Mouse (Mus musculus): ENCODE measurements around the gene C1qtnf7. TPM values are rescaled to one million over a fixed set of nuclear protein-coding genes. Genes with fewer than 3 reads are reported as not detected.

The C1qtnf7 gene
- polyA plus RNA-seq, 1 experiment from 2014 or later = not detected

DNA sequence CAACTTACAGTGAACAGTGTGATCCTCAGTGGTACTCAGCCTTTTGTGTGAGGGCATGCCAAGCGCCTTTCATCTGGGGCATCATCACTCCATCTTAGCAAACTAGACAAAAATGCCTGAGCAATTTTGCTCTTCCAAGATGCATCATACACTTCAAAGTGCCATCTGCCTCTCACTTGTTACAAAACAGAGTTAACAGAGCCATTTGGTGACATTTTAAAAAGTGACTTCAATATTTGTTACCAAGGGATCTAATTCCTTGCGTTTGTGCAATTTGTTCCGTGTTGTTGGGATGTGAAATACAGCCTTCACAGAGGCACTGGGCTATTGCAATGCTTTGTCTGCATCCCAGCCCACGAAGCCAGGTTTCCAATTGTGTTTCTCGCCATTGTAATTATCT, 42.1 kb downstream of the C1qtnf7 start:
- Histone ChIP-seq H3K36me3 (ENCODE audit: inconsistent target) (no peaks in the 10 kb centered on the region), H3K4me3 (ENCODE audit: inconsistent target) (no peak overlapping the region), H3K79me2 (ENCODE audit: inconsistent target) (no peaks in the 10 kb centered on the region), H3K27ac (no peak overlapping the region)
- WGBS (ENCODE audit: missing documents) = 97% methylated on average over 5 of the region's 5 CpGs

DNA sequence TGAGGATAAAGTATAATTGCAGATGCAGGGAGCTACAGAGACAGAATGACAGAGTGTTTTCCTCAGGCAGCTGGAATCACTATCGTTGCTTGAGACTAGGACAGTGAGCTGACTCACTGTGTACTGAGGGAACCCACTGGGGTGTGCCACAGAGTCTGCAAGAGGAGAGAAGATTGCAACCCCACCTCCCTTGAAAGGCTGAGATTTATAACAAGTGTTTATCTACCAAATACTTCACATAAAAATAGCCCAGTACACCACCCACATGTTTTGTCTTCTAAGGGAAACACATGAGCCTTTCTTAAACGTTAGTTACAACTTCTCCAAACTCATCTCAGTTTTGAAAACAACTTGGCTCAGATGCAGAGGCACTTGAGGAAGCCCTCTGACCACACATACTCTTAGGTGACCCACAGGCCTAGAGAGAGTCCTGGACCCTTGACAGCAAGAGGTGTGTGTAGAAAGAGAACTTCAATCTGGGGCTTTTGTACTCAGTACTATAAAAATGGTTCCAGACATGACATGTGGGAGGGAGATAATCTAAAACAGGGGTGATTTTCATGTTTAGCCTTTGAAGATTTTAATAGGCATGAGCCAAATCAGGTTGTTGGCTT, 46.4 kb downstream of the C1qtnf7 start:
- Histone ChIP-seq H3K4me3 (ENCODE audit: inconsistent target) (no peak overlapping the region), H3K27ac (no peak overlapping the region), H3K79me2 (ENCODE audit: inconsistent target) (no peaks in the 10 kb centered on the region), H3K36me3 (ENCODE audit: inconsistent target) (no peaks in the 10 kb centered on the region)
- WGBS (ENCODE audit: missing documents) = 16% methylated on average over 2 of the region's 2 CpGs

DNA sequence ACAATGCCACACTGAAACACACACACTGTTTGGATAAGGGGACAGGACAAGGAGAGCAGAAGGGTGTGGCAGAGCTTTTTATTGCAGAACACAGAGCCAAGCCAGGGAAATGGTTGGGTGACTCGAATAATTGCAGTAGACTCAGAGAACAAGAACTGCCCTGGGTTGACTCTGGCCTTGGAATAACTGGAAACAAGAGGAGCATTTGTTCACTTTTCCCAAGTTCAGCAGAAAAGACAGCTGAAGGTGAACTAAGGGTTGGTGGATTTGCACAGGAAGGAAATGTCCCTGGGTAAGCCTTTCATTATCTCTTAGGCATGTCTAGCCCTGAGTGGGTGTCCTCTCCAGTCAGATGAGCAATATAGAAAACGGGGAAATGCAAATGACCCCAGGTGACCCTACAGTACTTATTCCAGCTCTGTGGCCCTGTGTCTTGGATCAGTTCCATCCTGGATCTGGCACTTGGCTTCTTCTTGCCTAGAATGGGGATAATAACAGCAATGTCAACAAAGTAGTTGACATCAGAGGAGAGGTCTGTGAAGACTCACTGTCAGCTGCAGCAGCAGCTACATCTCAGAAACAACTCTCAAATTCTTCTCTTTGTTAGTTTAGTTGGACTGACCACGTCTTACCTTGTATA, 54.5 kb downstream of the C1qtnf7 start:
- WGBS (ENCODE audit: missing documents) = 83% methylated on average over 3 of the region's 3 CpGs

DNA sequence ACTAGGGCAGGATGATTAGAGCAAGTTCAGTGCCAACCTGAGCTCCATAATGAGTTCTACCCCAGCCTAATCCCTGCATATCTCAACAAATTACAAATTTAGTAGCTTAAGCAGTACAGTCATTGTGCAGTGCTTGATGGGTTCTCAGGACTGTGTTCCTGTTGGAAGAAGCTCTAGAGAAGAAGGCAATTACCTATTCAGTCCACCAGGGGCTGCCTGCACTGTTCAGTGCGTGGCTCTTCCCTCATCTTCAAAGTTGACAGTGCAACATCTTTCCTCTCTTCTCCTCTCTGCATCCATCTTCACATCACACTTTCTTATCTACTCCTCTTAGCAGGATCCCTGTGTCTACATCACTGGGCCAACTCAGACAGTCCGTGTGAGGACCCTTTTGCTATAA, 67.5 kb downstream of the C1qtnf7 start:
- H3K27ac ChIP-seq = no peak overlapping the region
- no peaks in the 10 kb centered on the region for H3K79me2 ChIP-seq (ENCODE audit: inconsistent target)
- H3K4me3 ChIP-seq (ENCODE audit: inconsistent target) = no peak overlapping the region
- 63% methylated on average over 2 of the region's 2 CpGs for WGBS (ENCODE audit: missing documents)
- no peaks in the 10 kb centered on the region for H3K36me3 ChIP-seq (ENCODE audit: inconsistent target)

More for the DNA sequence above, 54.5 kb downstream of the C1qtnf7 start:
- Histone ChIP-seq H3K4me3 (ENCODE audit: inconsistent target) (no peak overlapping the region), H3K27ac (no peak overlapping the region), H3K36me3 (ENCODE audit: inconsistent target) (no peaks in the 10 kb centered on the region), H3K79me2 (ENCODE audit: inconsistent target) (no peaks in the 10 kb centered on the region)

DNA sequence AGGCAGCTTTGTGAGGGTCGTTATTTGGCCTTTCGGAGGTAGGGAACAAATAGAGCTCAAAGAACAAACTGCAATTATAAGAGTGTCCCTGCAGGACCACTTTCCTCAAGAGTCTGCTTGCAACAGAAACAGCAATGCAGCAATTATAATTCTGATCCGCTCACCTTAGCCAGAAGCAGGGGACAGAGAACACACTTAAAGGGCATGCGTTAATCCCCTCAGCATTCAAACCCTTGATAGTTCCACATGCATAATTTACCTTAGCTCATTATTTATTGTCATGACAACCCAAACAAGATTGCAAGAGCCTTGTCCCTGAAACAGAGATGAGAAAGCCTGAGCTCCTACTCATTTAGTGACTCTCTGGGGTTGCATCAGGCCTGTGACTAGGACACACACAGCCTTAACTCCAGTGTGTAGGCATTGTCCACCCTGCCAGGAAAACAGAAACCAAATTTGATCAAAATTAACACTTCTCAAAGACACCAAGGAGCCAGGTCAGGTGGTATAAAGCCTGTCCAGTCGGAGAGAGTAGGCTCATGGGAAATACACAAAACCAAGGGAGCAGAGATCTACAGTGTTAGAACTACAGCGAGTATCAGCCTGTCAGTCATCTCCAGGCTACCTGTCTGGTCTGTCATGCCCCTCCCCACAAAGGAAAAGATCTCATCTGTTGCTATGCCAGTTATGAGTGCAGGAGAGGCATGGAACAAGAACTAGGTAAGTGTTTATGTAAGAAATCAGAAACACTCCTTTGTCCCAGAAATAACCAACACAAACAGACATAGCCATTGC, 68.2 kb downstream of the C1qtnf7 start:
- WGBS (ENCODE audit: missing documents) = 94% methylated on average over 6 of the region's 6 CpGs
- H3K4me3 ChIP-seq (ENCODE audit: inconsistent target) = no peak overlapping the region
- no peak overlapping the region for H3K27ac ChIP-seq
- no peaks in the 10 kb centered on the region for H3K36me3 ChIP-seq (ENCODE audit: inconsistent target)
- no peaks in the 10 kb centered on the region for H3K79me2 ChIP-seq (ENCODE audit: inconsistent target)

DNA sequence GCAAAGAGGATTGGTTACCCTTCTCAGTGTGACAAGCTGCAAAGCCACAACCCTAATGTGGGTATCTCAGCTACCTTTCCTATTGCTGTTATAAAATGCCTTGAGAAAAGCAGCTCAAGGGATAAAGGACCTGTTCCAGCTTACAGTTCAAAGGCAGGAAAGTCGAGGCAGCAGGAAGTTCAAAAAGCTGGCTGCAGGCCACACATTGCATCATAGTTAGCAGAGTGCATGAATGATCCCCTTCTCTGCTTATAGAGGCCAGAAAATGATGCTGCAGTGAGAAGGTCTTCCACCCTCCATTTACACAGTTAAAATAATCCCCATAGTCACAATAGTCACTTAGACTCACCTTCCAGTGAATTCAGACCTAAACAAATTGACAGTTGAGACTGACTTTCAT, 69.1 kb downstream of the C1qtnf7 start:
- Histone ChIP-seq H3K36me3 (ENCODE audit: inconsistent target) (no peaks in the 10 kb centered on the region), H3K27ac (no peak overlapping the region), H3K79me2 (ENCODE audit: inconsistent target) (no peaks in the 10 kb centered on the region), H3K4me3 (ENCODE audit: inconsistent target) (no peak overlapping the region)
- WGBS (ENCODE audit: missing documents) = 0% methylated on average over 1 of the region's 1 CpGs

DNA sequence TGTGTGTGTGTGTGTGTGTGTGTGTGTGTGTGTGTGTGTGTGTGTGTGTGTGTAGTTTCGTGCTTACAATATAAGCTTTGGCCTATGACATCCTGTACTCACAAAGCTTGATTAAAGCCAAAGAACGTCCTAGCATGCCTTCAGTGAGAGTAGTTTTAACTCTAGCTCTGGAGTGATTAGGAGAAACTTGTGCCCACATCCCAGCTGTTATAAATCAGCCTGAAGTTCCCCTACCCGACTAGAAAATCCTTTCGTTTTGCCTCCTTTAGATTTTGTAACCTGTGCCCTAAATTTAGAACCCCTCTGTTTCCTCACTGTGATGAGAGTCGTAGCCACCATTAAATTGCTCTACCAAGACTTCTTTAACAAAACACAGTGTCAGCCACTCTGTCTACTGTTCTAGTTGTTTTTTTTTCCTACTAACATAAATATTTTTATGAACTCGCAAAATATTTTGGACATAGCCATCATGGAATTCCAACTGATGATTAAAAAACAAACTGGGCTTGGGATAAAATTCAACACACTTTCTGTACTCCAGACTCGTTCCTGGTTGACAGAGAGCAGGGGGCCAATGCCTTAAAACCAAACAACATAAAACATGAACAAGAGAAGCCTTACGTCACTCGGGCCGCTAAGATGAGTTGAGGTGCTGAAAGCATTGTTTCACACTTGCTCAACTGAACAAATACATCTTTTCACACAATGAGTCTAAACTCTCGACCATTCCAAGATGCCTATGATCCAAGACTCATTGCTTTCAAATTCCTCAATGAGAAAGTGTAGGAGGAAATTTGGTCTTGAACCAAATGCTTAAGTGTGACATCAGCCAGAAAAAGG, 70.3 kb downstream of the C1qtnf7 start:
- 56% methylated on average over 10 of the region's 11 CpGs for WGBS (ENCODE audit: missing documents)
- H3K36me3 ChIP-seq (ENCODE audit: inconsistent target) = no peaks in the 10 kb centered on the region
- H3K4me3 ChIP-seq (ENCODE audit: inconsistent target) = no peak overlapping the region
- no peaks in the 10 kb centered on the region for H3K79me2 ChIP-seq (ENCODE audit: inconsistent target)
- H3K27ac ChIP-seq = no peak overlapping the region

DNA sequence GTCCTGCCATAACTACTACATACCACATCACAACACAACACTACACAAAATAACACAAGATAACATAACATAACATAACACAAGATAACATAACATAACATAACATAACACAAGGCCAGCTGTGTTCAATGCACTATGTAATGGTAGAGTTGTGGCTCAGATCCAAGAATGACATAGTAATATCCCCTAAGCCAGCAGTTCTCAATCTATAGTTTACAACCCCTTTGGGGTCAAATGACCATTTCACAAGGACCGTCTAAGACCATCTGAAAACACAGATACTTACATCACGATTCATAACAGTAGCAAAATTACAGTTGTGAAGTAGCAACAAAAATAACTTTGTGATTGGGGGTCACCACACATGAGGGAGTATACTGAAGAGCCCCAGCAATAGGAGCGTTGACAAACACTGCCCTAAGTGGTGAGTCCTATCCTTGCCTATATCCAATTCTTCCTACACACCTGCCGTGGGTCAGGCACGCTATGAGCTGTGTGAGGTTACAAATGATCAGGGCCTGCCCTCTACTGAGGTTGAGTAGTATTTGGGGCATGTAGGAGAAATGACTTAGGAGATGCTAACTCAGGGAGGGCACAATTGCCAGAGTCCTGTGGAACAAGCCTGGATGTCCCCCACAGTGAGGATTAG, 73.6 kb downstream of the C1qtnf7 start:
- Histone ChIP-seq H3K36me3 (ENCODE audit: inconsistent target) (no peaks in the 10 kb centered on the region), H3K4me3 (ENCODE audit: inconsistent target) (no peak overlapping the region), H3K79me2 (ENCODE audit: inconsistent target) (no peaks in the 10 kb centered on the region), H3K27ac (no peak overlapping the region)
- 93% methylated on average over 5 of the region's 5 CpGs for WGBS (ENCODE audit: missing documents)

DNA sequence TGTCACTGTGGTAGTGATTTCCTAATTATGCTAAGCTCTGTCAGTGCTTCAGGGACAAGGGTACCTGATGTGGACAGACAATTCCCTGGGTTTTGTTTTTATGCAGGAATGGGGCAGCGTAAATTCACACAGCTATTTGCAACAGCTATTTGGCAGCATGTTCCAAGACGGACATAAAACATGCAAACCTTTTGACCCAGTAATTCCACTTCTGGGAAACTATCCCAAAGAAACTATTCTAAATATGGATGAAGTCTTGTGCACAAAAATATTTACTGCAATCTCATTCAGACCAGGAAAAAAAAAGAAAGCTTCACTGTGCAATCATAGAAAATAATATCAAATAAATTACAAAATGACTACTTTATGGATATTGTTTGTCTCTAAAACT, 74.1 kb downstream of the C1qtnf7 start:
- H3K36me3 ChIP-seq (ENCODE audit: inconsistent target) = no peaks in the 10 kb centered on the region
- 92% methylated on average over 2 of the region's 2 CpGs for WGBS (ENCODE audit: missing documents)
- H3K79me2 ChIP-seq (ENCODE audit: inconsistent target) = no peaks in the 10 kb centered on the region
- no peak overlapping the region for H3K27ac ChIP-seq
- H3K4me3 ChIP-seq (ENCODE audit: inconsistent target) = no peak overlapping the region

DNA sequence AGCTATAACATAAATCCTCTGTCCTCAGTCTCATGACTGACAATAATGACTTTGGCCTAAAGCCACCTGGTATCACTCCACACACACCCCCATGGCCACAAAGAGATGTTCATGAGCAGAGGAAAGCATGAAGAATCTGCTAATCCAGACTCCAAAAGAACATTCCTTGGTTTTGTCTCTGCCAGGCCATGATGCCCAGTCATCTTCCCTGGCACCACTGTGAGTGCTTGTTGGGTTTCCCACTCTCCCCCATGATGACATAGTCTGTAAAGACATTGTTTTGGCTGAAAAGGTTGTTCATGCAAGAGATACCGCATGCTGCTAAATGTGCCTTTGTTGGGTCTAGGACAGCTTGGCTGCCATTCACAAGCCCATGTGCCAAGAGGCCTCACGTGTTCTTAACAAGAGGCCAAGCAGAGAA, 75.0 kb downstream of the C1qtnf7 start:
- Histone ChIP-seq H3K36me3 (ENCODE audit: inconsistent target) (no peaks in the 10 kb centered on the region), H3K27ac (no peak overlapping the region), H3K4me3 (ENCODE audit: inconsistent target) (no peak overlapping the region), H3K79me2 (ENCODE audit: inconsistent target) (no peaks in the 10 kb centered on the region)
- WGBS (ENCODE audit: missing documents) = 91% methylated on average over 2 of the region's 2 CpGs

DNA sequence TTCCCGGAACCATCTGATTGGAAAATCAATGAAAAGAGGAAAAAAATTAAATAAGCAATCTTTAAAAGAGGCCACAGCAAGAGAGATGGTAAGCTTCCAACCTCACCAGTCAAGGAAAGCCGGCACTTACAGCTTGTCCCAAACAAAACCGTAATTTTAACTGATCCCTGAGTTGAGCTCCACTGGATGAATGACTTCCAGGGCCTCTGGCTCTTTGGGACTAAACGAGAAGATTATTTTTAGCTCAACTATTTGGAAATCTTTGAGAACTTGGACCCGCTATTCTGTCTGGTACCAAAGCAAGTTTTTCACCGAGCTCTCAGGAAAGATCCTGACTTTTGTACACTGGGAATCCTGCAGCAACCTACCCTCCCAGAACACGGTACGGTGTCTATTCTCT, 86.3 kb downstream of the C1qtnf7 start:
- Histone ChIP-seq H3K79me2 (ENCODE audit: inconsistent target) (no peaks in the 10 kb centered on the region), H3K4me3 (ENCODE audit: inconsistent target) (no peak overlapping the region), H3K36me3 (ENCODE audit: inconsistent target) (no peaks in the 10 kb centered on the region), H3K27ac (no peak overlapping the region)
- WGBS (ENCODE audit: missing documents) = 98% methylated on average over 8 of the region's 8 CpGs

DNA sequence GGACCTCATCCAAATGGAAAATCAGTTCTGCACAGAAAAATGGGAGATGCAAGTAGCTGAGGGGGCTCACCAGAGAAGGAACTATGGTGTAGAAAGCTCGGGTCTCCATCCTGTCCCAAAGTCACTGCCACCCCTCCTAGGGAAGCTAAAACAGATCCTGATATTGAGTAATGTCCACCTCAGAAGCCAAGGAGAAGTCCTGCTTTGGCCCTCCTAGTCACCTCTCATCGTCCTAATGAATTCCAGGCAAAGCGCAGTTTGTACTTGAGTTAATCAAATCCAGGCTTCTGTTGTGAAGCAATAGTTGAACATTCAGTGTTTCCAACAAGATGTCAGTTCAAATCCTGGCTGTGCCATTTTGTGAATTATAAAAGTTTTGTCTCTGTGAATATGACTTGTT, 87.2 kb downstream of the C1qtnf7 start:
- Histone ChIP-seq H3K79me2 (ENCODE audit: inconsistent target) (no peaks in the 10 kb centered on the region), H3K27ac (no peak overlapping the region), H3K4me3 (ENCODE audit: inconsistent target) (no peak overlapping the region), H3K36me3 (ENCODE audit: inconsistent target) (no peaks in the 10 kb centered on the region)
- WGBS (ENCODE audit: missing documents) = 93% methylated on average over 3 of the region's 3 CpGs

DNA sequence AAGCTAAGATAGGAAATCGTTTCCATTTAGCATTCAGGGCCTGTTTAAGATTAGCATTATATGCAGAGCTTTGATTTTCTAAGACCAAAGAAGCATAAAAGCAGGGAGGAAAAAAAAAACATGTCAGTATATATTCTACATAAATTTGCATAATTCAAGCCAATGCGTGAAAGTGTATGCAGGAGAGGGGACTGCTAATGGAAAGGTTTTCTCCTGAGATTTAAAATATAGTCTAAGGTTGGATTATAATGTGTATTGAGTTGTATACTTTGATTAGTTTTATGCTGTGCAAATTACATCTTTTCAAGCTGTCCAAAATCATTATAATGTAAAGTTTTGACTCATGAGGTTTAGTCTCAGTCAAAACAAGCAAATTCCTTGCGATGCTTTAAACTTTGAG, 88.2 kb downstream of the C1qtnf7 start:
- Histone ChIP-seq H3K4me3 (ENCODE audit: inconsistent target) (no peak overlapping the region), H3K36me3 (ENCODE audit: inconsistent target) (no peaks in the 10 kb centered on the region), H3K27ac (no peak overlapping the region), H3K79me2 (ENCODE audit: inconsistent target) (no peaks in the 10 kb centered on the region)
- 94% methylated on average over 2 of the region's 3 CpGs for WGBS (ENCODE audit: missing documents)

DNA sequence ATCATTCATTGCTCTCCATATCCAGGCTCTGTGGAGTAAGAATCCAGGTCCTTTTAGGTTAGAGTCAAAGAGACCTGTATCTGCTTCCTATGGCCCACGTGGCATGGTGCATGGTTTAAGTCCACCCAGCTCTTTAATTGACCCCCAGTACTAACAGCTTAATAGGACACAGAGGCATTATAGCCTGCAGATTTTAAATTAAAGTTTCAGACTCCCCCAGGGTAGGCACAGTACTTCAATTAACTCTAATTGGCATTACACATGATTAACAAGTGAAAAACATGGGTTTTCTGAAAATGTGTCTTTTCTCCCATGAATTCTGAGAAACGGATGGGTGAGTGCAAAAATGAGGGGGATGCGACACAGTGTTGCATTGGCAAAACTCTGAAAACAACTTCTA, 92.7 kb downstream of the C1qtnf7 start:
- Histone ChIP-seq H3K79me2 (ENCODE audit: inconsistent target) (no peaks in the 10 kb centered on the region), H3K4me3 (ENCODE audit: inconsistent target) (no peak overlapping the region), H3K36me3 (ENCODE audit: inconsistent target) (no peaks in the 10 kb centered on the region), H3K27ac (no peak overlapping the region)
- 83% methylated on average over 3 of the region's 3 CpGs for WGBS (ENCODE audit: missing documents)
